Mouse (Mus musculus): ENCODE results near the gene Rspo1.
A peak's percentile ranks its signal among the peaks of the same experiment; 100 is the strongest.

The Rspo1 gene

DNA sequence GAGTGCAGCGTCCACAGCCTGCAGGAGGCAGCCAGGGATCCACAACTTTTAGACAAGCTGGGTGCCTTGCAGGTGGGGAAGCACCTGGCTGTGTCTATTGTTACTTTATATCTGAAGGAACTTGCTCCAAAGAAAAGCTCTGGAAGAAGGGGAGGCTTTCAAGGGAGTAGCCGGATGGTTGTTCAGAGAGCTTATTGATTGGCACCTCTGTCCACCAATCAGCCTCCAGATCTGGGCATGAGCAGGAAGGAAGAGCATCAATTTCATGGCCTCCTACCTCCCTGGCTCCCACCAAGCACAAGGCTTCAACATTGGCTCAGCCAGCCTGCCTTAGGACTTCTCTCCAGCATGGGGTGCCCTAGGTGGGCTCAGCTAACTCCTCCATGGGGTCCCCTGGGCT lies 12.9 kb upstream of the Rspo1 start:
- DNase-seq = no peak

DNA sequence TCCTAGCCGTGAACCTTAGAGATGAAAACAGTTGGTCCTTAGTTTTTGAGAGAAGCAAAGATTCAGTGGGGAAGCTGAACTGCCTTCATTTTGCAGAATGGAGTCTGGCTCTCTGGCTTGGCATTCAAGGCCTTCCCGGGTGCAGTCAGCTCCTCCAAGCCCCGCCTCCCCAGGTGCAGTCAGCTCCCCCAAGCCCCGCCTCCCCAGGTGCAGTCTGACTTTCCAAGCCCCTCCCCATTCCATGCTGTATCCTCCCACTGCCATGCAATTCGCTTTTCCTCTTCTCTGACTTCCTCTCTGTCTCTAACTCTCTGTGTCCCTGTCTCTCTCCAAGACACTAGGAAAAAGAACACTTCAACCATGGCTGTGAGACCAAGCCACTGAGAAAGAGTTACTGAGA lies 8.0 kb upstream of the Rspo1 start:
- DNase-seq = no peak

- DNase-seq = no peak
Observed at GRCm38 (mm10) chr4:124983893-124984526, 2.2 kb upstream of the Rspo1 start.

GRCm38 (mm10) chr4:124984871-124985670 lies 1.2 kb upstream of the Rspo1 start:
- no peak for DNase-seq

- DNase-seq = no peak
Observed at GRCm38 (mm10) chr4:124986739-124987710, 795 bp downstream of the Rspo1 start.

GRCm38 (mm10) chr4:124987711-124988097 lies 1.5 kb downstream of the Rspo1 start:
- no peak for DNase-seq

- no peak for DNase-seq
Observed at GRCm38 (mm10) chr4:124988382-124988781, 2.2 kb downstream of the Rspo1 start.

- no peak for DNase-seq
Observed at GRCm38 (mm10) chr4:124989787-124990253, 3.6 kb downstream of the Rspo1 start.

GRCm38 (mm10) chr4:124990325-124990724 lies 4.1 kb downstream of the Rspo1 start:
- DNase-seq = no peak

DNA sequence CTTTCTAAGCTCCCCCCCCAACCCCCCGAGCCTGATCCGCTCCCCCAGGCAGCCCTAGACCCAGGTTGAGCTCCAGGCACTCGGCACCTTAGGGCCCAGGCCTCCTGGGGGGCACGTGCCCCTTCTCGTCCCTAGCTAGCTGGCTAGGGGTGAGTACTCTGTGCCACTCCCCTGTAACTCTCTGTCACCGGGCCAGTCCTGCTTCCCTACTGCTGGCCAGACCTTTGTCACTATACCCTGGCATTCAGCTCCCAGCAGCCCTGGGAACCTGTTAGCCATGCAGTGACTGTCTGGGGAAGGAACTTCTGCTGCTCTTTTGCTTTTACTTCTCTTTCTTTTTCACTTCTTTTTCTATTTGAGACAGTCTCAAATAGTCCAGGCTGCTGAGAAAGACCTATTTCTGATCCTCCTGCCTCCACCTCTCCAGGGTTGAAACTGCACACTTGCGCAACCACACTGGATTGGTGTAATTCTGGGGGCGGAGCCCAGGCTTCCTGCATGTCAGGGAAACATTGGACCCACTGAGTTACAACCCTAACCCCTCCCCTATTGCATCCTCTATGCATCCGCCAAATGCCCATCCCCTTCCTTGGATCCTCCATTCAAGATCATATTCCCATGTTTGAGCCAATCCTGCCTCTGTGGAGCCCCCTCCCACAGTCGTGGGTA lies 11.4 kb downstream of the Rspo1 start:
- DNase-seq = no peak

GRCm38 (mm10) chr4:124999548-124999947 lies 13.3 kb downstream of the Rspo1 start:
- DNase-seq = no peak

DNA sequence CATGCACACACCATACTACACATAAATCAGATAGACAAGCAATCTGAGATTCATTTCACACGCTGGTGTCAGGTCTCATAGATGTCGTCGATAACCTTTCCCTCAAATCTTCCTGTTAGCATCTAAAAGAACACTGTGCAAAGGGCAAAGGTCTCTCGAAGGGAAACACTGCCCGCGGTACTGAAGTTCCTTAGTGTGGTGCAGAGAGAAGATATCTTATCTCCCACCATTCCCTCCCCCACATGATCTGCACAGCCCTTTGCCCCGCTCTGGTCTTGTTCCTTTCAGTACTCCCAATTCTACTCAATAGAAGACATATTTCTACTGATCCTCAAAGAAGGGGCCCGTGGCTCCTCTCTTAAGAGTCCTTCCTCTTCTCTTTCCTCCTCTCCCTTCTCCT lies 16.7 kb downstream of the Rspo1 start:
- DNase-seq = no peak

GRCm38 (mm10) chr4:125004886-125005285 lies 18.7 kb downstream of the Rspo1 start:
- DNase-seq = no peak

GRCm38 (mm10) chr4:125007460-125007859 lies 21.2 kb downstream of the Rspo1 start:
- no peak for DNase-seq

DNA sequence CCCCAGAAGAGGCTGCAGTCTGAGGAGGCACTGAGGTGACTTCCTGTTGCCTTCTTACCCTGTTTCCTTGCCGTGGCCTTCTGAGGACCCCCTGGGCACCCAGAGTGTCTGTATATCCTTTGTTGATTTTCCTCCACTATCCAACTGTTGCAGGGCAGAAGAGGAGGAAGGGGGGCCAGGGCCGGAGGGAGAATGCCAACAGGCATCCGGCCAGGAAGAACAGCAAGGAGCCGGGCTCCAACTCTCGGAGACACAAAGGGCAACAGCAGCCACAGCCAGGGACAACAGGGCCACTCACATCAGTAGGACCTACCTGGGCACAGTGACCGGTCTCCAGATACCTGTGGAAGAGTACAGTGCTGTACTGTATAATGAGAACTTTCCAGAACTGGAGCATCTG lies 22.0 kb downstream of the Rspo1 start:
- no peak for DNase-seq

GRCm38 (mm10) chr4:125008712-125009111 lies 22.5 kb downstream of the Rspo1 start:
- no peak for DNase-seq

DNA sequence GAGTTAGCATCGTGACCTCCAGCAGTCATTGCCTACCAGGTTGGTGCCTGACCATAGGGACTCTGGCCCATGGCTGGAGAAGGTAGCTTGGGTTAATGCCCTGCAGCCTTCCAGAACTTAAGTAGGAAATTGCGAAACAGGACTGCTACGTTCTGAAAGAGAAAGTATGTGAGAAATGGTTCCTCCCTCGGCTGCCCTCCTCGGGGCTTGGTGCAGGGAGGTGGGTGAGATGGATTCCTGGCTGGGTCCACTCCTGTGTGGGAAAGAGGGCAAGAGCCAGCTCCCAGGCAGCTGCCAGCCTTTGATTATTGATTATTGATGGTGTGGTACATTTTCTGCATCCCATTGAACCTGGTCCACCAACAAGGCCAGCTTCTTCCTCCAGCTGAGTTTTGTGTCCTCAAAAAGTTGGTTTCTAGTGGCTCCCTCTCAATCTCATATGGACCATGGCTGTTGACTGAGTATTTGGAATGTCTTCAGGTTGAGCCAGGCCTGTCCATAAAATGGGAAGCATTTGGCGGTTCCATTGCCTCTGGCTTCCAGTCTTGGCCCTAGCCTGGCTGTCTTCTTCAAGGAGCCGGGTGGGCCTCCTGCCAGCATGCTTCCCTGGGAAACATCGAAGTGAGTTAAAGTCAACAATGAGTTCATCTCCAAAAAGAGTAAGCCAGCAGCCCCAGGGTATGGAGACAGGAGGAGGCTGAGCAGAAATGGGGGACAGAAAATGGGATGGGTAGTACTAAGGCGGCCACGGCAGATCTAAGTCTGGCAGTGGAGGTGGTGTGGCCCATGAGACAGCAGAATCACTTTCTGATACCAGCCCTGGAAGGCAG lies 29.8 kb downstream of the Rspo1 start, which contains the start of gene Gnl2:
Gene Gnl2 (plus strand): TSS at position 780 of the 830 bp plus-strand sequence.
- no peak for DNase-seq

GRCm38 (mm10) chr4:125017431-125017830 lies 31.2 kb downstream of the Rspo1 start:
- no peak for DNase-seq

- DNase-seq = no peak
Observed at GRCm38 (mm10) chr4:125020780-125021538, 34.7 kb downstream of the Rspo1 start.

- DNase-seq = peak; percentile 87
Observed at GRCm38 (mm10) chr4:125029891-125030614, 43.8 kb downstream of the Rspo1 start.

All from cerebellum, adult 8-10 months (tissue).